Mouse (Mus musculus) 416B (cell line): ENCODE measurements at regions not wholly inside any gene's neighbourhood (a gene's known extent, or its start where the extent isn't known, plus 50 kb on each side); places are given as distances from the start of the nearest gene placed in this dataset.

Experiments
- DNase-seq: peaks from one replicate; pipeline ENCODE4 v3.0.0; 2011; ENCODE audit warnings: low read depth

DNA sequence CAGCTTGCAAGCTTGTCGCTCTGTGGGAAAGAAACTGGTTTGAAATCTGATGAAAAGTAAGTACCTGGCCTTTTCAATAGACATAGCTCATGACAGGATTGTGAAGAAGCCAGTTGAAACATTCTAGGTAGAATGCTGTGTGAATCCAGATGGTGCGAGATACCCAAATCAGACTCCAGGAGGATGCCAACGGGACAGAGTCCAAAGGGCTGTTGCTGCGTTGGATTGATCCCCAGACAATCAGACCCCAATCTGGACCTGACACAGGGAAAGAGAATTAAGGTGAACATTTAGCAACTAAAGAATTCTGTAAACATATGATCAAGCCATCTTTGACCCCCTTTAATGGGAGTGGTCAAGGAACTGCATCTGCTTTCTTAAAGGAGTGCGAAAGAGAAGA is 296.6 kb upstream of the Gm15217 start:
- no peak for DNase-seq

DNA sequence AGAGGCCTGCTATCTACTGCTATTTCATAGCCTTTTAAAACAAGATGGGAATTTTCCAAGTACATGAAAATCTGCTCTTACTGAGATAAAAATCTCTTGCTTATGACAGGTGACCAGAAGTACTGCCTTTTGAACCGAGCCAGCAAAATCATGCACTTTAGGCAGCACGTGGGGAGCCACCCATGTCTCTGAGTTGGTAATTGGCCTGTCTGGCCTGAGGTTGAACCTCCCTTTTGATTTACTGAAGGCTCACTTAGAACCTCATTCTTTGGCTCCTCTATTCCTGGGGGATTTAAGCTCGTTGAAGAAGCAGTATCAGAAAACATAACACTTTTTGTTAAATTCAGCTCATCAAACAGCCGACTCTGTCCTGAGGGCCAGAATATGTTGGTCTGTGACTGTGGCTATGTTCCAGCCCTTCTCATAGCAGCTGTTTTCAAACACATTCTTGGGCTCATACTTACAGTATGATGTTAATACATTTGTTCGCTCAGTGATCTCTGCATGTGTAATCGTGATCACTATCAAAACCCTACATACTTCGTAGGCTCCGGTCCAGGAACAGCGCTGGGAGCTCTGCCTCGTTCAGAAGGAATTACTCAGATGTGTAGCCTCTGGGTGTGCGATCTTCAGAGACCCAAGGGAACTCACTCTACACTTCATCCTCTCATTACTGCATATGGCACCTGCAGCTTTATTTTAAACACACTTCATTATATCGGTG is 290.1 kb upstream of the Gm15217 start:
- no peak for DNase-seq

DNA sequence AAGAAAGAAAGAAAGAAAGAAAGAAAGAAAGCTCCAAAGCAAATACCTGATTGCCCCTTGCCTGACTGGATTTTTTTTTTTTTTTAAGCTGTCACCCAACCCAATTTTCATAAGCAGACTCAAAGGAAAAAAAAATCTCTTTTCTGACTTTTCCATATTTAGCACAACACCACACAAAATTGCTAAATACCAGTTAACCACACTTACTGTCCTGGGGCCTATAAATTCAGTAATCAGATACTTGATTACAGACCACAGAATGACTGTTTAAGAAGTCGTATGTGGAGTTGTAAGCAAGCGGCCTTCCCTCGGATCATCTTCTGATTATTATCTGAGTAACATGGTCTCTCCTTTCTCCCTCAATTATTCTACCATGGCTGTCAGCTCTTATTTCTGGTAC is 263.3 kb upstream of the Gm15217 start:
- DNase-seq = no peak

DNA sequence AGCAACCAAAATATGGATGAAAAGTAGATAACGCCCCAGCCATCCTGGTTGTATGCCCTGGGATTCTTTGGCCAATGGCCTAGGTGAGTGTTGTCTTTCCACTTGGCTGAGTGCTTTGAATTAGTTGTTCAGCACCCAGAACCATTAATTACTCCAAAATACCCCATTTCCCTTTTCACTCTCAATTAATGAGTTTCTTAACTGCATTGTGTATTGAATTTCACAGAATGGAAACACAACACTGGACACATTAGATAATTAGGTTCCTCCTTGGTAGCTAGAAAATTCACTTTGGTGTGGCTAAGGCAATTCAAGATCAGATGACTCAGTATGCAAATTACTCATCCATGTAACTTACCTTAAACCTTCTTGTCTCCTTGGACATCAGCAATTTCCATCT is 252.7 kb upstream of the Gm15217 start:
- no peak for DNase-seq

DNA sequence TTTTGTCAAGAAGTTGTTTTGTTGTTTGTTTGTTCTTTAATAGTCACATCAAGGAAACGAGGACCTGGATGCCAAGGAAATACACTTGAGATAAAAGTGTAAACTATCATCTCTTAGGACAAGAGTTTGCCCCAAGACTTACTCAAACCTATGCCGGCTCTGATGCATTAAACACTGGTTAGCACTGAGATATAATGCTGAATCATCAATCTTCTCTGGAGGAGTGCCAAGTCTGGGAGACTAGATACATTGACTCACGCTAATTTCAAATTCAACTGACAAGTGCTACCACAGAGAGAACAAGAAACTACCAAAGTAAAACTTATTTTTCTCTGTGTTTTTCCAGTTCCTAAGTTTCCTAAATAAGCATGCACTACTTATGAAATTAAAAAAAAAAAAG is 249.5 kb upstream of the Gm15217 start:
- peak; percentile 4 for DNase-seq

DNA sequence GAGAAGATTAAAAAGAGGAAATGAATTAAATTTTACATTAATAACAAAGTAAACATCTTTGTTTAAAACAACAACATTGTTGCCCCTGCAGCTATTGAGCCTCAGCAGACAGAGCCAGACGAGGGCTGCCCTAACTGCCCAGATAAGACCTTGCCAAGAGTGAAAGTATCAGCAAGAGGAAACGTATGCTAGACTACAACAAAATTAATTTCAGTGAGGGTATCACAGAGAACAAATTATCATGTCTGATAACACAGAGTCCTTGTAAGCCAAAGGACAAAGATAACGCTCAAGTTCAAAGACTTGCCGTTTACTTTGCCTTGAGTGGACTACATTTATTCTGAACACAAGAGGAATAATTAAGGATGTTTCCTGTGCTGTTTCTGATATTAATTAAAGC is 235.0 kb upstream of the Gm15217 start:
- DNase-seq = no peak

DNA sequence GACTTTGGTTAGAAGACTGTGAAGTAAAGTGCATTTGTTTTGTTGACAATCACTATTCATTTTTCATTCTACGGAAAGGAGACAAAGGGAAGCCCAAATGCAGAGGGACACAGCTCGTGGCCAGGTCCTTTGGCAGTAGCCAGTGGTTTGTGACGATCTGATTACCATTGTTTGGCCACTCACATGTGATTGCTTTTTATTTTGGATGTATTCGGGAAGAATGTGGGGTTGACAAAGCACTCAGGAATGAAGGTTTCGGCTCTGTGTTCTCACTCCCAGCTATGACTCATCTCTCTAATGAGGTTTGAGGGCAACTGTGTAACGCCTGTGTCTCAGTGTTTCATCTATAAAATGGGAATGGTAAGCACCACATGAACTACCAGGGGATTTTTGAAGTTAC is 234.5 kb upstream of the Gm15217 start:
- no peak for DNase-seq

DNA sequence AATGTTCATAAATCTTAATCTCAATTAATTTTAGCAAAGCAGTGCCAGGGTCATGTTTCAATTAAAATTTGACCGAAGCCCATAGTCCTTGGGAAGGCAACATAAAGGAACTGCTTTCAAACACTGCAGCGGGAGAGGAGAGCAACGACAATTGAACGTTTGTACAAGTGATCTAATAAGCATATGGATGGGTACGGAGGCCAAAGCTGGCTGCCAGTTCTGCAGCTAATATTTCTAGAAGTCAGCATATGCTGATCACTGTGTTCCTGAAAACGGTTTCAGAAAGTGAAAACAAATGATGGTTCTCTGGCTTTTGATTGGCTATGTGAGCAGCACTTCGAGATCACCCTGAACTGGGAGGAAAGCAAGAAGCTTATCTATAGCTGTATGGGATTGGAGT is 233.6 kb upstream of the Gm15217 start:
- DNase-seq = no peak

DNA sequence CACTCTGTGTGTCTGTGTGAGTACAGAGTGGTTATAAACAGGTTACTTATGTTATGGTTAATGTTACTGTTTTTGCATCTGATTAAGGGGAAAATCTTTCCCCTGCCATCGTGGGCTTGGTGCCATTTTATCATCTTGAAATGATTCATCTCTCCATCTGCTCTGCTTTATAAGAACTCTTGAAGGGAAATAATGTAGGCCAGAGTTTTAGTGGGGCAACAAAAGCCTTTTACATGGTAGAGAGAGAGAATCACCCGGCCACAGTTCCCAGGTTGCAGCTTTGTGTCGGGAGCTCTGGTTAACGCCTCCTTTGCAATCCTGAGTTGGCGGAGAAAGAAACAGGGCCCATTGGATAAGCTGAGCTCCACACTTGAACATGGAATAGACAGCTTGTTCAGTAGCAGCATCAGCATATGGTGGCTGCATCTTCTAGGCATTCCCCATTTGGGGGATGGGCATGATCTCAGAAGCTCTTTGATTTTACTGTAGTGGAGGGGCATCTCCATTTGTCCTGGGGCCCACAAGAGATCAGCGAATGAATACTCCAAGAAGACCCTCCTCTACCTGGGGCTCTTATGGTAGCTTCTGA is 230.0 kb upstream of the Gm15217 start:
- DNase-seq = no peak

DNA sequence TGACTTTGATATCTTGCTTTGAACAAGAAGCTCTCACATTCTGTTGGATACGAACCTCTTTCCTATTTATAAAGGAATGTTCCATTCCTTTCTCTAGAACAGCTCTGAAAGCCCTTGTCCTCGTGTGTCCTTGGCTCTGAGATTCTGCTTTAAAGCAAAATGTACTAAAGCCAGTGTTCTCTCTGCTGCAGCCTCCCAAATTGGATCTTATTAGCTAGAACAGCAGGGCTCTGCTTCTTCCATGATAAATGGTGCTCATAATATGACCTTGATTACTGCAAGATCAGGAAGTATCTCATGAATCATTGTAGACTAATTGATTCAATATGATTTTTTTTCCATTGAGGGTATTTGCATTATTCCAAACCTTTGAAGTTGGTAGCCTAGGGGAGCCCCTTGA is 220.5 kb upstream of the Gm15217 start:
- DNase-seq = no peak

DNA sequence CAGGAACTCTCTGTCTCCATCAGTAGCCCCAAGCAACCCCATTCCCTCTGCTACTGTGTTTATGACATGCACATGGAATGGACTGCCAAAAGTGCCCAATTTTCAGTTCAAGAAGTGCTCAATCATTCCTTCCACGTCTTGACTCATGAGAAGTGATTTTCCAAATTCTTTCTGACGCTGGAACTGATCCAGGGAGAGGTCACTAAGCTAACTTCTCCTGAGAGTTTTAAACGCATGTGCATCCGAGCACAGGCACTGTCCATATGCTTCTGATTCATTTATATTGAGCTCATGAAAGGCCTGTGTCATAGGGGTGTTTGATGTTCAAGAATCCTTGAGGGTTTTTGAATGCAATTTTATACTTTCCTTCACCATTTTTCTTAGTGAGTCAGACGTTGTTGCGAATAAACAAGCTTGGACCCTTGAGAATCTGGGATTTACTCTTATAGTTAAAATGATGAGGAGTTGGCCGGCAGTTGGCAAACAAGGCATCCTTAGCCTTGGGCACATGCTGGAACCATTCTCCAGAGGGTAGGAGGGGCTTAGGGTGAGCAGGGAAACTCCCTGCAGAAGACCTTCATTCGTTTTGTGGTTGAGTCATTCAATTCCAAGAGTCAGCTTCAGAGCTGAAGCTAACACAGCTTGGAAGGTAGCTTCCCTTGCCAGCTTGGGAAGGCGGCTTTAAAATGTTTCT is 206.9 kb upstream of the Gm15217 start:
- no peak for DNase-seq

DNA sequence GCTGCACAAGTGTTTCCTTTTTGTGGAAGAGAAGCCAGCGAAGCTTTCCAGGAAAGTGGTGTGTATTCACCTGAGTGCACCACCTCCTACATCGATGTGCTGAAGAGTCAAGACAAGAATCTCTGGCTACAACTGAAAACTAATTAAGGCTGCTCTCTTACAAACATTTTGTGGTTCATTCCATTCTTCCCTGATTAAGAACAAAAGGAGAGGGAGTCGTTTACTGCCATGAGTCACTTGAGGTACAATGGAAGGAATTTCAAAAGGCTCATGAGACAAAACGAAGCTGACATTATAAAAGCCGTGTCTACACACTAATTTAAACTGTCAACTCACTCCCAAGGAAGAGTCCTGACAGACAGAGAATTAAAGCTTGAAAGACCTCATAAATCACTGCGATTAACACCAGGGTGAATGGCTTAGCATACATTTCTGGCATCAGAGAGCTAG is 206.3 kb upstream of the Gm15217 start:
- no peak for DNase-seq

DNA sequence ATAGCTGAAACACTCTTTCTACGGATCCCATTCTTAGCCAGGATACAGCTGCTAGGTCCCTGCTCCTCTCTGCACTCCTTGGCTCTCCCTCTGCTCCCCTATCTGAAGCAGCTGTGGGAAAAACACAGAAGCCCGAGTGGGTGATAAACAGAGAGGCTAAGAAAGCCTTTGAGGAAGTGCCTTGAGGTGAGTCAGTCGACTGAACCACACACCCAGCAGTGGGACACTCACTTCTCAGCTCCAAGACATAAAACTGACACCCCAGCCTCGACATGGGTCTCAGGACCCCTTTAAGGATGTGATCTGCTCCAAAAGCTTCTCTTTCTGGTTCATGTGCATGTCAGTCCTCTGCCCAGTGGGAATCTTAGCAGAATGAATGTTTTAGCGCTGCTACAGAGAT is 204.8 kb upstream of the Gm15217 start:
- no peak for DNase-seq

DNA sequence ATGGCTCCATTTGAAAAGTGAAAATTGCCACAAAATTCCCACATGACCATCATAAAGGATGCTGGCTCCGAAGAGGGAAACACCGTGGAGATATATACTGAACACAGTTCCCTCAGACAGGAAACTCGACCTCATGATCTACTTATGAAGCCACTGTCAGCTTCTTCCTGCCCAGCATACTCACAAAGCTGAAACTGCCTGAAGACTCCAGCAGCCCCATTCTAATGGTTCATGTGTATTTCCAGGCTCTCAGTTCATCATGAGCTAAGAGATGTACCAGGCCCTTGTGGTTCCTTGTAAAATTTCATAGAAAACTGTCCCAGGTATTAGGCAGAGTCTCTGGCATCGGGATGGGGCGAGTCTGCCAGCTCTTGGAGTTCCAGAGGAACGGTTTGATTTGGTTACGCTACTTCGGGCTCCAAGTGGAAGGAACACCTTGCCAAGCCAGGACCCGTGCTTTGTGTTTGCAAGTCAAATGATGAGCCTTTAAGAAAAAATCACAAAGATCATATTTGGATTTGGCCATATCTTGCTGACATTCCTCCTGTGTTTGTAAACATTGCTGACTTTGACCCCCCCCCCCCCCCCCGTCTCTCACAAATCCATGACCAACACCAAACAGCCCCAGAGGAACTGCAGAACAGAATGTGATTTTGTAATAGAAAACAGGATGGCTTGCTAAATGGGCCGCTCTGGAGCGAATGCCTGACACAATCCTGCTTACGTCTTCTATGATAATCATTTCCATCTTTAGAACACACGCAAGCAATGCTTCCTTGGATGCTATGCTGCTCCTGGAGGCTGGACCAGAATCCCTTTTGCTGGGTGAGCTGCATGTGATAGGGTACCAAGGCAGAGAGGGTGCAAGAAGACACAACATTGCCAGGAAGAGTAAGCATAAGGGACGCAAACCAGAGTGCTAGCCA is 203.7 kb upstream of the Gm15217 start:
- DNase-seq = no peak

DNA sequence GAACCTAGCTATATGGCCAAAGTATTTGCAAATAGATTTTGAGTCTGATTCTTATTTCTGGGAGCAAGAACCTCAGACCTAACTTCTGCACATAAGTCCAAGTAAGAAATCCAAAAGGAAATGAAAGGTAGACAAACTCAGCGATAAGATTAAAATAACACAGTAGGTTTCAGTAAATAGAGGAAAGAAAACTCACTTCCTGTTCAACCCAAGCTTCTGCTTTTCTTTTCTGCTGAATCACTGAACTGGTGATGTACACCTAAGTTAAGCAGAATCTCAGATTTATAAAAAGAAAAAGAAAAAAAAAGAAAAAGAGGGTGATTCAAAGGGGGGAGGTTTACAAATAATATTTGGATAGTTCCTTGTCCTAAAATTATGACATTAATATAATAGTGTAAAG is 200.2 kb upstream of the Gm15217 start:
- DNase-seq = peak; percentile 15

DNA sequence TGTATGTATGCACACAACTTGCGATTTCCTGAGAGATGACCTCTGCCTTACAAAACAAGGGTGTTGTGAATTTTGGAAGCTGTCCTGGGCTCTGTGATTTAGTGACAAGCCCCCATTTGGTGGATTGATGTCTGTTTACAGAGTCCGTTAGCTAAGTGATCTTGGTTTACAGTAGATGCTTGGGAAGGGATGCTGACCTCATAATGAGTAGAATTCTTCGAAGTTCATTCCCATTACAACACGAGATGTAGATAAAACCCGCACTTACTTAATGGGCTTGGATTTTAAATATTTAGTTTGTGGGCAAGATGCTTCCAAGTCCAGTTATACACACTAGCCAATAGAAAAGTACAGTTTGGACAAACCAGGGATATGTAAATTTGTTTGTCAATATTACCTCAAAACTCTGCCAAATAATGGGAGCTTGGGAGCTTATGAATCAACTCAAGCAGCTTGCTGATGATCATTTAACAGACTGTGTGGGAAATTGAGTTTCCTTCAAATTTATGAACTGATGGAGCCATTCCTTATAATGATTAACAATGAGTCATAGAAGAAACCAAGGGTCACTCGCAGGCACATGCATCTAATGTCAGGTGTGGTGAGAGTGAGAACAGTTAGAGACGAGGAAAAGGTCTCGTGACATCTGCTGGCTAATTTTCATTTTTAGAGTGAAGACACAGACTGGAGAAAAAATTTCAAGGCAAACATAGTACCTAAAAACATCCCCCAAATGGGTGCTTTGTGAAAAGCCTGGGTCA is 187.4 kb upstream of the Gm15217 start:
- no peak for DNase-seq

DNA sequence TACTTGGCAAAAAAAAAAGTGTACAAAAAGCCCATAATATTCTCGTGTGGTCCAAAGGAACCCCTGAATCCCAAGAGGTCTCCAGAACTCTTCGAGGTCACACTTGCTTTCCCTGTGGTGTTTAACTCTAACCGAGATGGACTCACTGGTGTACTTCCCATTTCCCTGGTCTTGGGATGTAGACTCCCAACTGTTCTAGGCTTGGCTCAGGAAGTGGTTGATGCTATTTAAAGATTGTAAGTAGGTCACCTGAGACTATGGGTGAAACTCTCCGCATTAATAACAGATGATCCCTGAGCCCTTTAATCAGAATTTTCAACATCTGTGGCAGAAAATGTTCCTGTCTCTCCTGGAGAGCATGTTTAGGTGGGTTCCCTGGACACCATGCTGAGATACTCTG is 185.6 kb upstream of the Gm15217 start:
- DNase-seq = no peak

DNA sequence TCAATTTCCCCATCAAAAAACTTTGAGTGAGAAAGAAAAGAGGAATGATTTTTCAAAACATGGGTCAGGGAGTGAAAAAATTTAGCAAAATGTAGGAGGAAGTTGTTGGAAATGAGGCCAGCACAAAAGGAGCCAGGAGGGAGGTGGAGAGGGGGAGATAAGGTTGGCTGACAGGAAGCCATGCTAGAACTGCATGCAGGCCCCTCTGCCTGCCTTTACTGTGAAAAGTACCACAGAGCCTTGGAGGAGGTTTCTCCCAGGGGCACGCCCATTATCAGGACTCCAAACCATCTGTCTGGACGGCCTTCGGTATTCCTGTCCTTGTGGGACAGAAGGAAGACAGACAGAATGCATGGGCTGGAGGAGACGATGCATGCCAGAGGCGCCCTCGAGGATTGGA is 183.3 kb upstream of the Gm15217 start:
- DNase-seq = no peak

DNA sequence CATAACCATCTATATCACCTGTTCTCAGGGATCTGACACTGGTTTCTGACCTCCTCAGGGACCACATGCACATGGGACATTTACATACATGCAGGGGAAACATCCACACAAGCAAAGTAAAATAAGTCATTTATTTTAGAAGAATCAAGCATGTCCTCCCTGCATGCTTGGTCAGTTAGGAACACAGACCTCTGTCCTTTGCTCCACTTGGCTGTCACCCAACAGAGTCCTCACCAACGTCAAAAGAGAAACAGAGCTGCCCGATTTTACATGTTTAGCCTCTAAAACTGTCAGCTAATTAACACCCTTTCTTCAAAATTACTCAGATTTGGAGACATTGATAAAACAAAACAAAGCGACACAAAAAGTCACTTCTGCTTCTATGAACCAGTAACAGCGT is 176.4 kb upstream of the Gm15217 start:
- no peak for DNase-seq

DNA sequence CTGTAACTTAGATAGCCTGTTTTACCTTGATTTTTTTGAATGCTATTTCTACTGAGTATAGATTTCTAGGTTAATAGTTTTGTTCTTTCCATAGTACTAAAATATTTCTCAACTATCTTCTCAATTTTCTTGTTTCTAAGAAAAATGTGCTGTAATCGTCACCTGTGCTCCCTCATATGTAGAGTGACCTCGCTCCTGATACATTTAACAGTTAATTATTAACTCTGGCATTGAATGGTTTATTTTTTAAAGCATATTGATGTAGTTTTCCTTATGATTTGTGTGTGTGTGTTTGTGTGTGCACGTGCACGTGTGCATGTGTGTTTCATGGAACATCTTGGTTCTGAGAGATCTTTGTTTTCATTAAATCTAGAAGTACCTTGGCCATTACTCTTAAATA is 158.7 kb upstream of the Gm15217 start:
- DNase-seq = no peak

DNA sequence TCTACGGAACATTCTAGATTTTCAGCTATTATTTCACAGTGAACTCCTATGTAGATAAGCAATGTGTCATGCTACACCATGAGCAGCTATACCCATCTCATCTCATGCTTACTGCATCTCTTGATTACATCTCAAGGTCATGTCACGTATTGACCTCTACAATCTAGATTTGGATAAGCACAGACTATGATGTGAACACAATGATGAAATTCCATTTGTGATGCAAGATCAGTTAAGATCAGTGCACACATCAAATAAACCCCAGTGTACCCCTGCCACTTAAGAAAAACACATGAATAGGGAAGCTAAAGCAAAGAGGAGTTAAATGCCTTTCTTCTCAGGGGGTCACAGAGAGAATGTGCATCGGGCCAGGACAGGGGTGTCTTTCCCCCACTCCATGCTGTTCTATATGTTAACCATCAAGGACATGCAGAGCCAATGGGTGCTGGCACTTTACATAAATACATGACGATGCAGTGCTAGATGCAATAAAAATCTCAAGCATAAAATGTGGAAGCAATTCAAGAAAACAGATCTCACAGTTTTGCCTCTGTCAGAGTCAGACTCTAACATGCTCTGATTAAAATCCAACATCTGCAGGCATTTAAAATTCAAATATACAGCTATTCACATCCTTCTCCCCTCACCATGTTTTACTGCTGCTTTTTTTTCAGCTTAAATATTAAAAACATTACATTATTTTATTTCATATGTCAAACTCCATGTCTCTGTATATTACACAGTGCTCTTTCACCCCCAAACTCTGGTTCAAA is 157.1 kb upstream of the Gm15217 start:
- no peak for DNase-seq
